Mouse (Mus musculus): ENCODE results near the gene Vegfb. TPM values are rescaled to one million over a fixed set of nuclear protein-coding genes. Genes with fewer than 3 reads are reported as not detected.

Gene Vegfb
- polyA plus RNA-seq, 1 experiment, result 83.0 TPM

DNA sequence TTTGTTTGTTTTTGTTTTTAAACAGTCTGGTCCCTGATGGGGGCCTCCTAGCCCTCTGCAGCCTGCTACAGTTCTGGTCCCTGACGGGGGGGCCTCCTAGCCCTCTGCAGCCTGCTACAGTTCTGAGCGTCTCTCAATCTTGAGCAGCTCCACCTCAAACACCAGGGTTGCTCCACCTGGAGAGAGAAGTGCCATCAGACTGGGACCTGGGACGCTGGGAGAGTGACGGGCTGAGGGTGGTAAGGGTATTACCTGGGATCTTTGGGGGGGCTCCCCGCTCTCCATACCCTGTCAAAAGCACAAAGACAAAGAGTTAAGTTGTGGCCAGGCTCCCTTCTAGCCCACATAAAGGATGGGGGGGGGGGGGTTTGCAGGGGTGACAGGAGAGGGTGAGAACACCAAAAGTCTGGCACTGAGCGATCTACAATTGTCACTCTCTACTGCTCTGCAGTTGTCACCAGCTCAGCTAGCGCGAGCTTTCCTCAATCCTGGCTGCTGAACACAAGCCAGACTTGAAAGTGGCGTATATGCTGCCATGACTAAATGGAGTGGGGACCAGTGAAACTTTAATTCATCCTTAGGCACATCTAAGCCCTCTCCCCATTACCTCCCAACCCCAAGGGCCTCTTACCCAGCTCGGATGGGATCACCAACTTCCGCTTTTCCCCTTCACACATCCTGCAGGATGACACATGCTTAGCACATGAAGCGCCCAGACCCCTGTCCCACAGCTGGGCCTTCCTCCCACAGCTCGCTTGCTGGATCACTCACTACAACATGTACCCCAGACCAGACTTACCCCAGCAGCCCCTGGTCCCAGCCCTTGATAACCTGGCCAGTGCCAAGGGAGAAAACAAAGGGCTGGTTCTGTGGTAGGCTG is 9.5 kb downstream of the Vegfb start:
- TF ChIP-seq CTCF (conservative IDR thresholded peaks at IDR 0.05; ENCODE audit: insufficient read depth, insufficient read length, low read depth, low read length), result no peak
- TF ChIP-seq POLR2A (IDR thresholded peaks at IDR 0.05; ENCODE audit: low read depth, low read length), result no peak
- H3K27me3 ChIP-seq (replicated peaks; ENCODE audit: control insufficient read depth, insufficient read depth, low read length), result no peaks in the 10 kb centered on the region
- 89% methylated on average over 13 of the region's 13 CpGs for WGBS
- DNase-seq, result no peak
- no peaks in the 10 kb centered on the region for H3K36me3 ChIP-seq (ENCODE audit: control insufficient read depth, insufficient read depth, low read length)
- H3K27ac ChIP-seq (ENCODE audit: insufficient read depth, low read depth, low read length), result no peak overlapping the region
- H3K4me1 ChIP-seq (ENCODE audit: control insufficient read depth, insufficient read depth, low read length), result peaks cover 18% of the 10 kb centered on the region; the same call in 1 of the 2 replicates
- no peak overlapping the region for H3K4me3 ChIP-seq (ENCODE audit: insufficient read depth, low read depth, low read length)

DNA sequence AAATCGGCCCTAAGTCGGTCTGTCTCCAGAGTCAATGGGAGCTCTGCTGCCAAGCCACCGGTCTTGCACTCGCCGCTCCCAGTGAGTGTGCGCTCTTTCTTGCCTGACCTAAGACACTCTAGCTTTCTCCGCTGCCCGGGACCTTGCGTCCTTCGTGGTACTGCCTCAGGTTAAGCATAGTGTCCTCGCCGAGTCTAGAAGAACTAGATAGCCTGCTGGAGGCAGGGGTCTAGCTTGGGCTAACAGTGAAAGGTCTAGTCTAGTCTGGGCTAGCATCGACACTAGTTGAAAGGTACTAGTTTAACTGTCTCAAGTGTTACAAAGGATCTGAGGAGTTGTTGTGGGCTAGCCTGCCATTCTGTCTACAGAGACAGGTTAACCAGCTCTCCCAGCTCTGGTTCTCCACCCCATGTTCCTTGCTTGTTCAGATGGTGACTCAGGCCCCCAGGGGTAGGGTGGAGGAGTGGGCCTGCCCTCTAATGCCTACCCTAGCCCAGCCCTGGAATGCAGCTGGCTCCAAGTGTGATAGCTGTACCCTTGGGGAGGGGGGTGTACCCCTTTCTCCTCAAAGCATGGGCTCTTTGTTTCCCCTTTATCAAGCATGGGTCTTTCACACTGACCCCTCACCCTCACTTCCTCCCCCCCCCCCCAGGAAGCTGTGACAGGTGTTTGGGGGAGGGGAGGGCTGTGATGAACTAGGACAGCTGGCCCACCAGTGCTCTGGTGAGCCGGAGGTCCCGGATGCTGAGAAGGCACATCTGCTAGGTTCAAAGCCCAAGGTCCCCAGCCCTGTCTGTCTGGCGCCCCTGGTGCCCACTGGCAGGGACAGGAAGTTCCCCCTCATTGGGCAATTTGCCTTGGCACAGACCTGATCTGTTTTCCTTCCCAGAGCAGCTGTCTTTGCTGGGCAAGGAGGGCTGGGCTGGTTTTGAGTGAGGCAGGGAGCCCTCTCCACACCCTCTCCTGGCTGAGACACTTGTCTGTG is 11.6 kb downstream of the Vegfb start, which contains the start of gene Plcb3:
Plcb3 (minus strand) TSS at position 934 of the 985 bp plus-strand sequence.
- Histone ChIP-seq H3K36me3 (ENCODE audit: control insufficient read depth, insufficient read depth, low read length) (no peaks in the 10 kb centered on the region), H3K4me3 (ENCODE audit: insufficient read depth, low read depth, low read length) (peak within 1 kb of the TSS; percentile 84), H3K4me1 (ENCODE audit: control insufficient read depth, insufficient read depth, low read length) (peaks cover 15% of the 10 kb centered on the region; the same call in 1 of the 2 replicates), H3K27ac (ENCODE audit: insufficient read depth, low read depth, low read length) (peak within 1 kb of the TSS; percentile 77), H3K27me3 (replicated peaks; ENCODE audit: control insufficient read depth, insufficient read depth, low read length) (no peaks in the 10 kb centered on the region)
- peak; percentile 54 for DNase-seq
- 1% methylated on average over 16 of the region's 16 CpGs for WGBS
- no peak for TF ChIP-seq POLR2A (IDR thresholded peaks at IDR 0.05; ENCODE audit: low read depth, low read length)
- TF ChIP-seq CTCF (conservative IDR thresholded peaks at IDR 0.05; ENCODE audit: insufficient read depth, insufficient read length, low read depth, low read length), result 0 out of 2 replicates have a peak, but pooled peaks have one; percentile 16

DNA sequence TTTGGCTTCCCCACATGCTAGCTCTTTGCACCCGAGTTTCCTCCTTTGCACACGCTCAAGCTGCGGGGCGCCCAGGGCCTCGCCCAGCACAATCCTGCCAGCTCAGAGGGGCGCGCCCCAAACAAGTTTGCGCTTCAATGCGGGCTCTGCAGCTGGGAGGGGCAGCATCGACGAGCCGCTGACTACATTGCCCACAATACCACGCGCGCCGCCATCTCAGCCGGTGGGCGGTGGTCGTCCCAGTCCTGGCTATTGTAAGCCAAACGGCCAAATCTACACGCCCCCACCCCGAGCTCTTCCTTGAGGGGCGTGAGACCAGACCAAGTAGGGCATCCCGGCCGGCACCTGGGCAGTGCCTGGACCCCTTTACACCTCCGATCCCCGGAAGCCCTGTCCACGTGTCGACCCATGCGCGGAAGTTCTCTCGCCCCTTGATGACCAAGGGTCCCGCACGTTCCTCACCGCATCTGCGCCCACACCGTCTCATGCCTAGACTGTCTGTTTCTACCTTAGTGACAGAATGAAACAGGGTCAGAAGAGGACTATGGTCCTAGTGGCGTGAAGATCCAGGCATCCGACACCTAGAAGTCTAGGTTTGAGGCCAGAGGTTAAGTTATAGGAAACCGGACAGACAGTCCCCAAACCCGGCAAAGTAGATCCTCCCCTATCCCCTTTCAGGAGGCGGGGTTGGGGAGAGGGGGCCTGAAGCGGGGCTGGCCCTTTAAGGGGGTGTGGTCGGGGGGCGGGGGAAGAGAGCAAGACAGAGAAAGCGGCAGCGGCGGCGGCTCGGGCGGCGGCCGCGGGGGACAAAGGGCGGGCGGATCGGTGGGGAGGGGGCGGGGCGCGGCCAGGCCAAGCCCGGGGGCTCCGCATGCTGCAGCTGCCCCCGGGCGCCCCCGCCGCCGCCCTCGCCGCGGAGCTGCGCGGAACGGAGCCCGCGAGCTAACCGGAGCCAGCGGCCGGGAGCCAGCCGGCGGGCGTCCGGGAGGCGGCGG is 12.9 kb downstream of the Vegfb start, which contains the start of gene Ppp1r14b:
Ppp1r14b (plus strand) TSS at position 758 of the 995 bp plus-strand sequence.
- H3K4me1 ChIP-seq (ENCODE audit: control insufficient read depth, insufficient read depth, low read length), result peaks cover 19% of the 10 kb centered on the region; the same call in 1 of the 2 replicates
- H3K4me3 ChIP-seq (ENCODE audit: insufficient read depth, low read depth, low read length), result peak within 1 kb of the TSS; percentile 84
- 1% methylated on average over 82 of the region's 84 CpGs for WGBS
- peak within 1 kb of the TSS; percentile 77 for H3K27ac ChIP-seq (ENCODE audit: insufficient read depth, low read depth, low read length)
- peak; percentile 80 for DNase-seq
- no peaks in the 10 kb centered on the region for H3K36me3 ChIP-seq (ENCODE audit: control insufficient read depth, insufficient read depth, low read length)
- H3K27me3 ChIP-seq (replicated peaks; ENCODE audit: control insufficient read depth, insufficient read depth, low read length), result no peaks in the 10 kb centered on the region
- TF ChIP-seq POLR2A (IDR thresholded peaks at IDR 0.05; ENCODE audit: low read depth, low read length) (no peak), CTCF (conservative IDR thresholded peaks at IDR 0.05; ENCODE audit: insufficient read depth, insufficient read length, low read depth, low read length) (no peak)

DNA sequence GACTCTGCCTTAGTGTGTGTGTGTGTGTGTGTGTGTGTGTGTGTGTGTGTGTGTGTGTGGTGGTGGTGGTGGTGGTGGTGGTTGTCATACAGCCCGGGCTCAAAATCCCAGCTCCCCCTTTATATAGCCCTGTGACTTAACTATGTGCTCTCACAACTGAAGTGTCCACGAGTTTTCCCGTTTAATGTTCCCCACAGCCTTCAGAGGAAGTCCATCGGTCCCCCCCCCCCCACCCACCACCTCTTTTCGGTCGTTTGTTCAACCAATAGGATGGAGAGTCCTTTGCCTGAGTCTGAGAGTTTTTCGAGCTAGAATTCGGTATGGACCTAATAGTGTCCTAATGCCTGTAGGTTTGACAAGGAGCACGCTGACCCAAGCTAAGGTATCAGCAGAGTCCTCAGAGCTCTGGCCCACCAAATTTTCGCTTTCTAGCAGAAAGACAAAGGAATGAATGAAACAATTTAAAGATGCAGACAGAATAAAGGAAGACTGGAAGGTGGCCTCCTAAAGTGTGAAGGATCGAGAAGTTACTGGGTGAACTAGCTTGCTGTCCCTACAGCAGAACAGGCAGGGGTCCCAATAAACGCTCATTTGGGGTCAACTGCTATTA is 13.8 kb downstream of the Vegfb start:
- Histone ChIP-seq H3K4me3 (ENCODE audit: insufficient read depth, low read depth, low read length) (no peak overlapping the region), H3K27ac (ENCODE audit: insufficient read depth, low read depth, low read length) (no peak overlapping the region), H3K27me3 (replicated peaks; ENCODE audit: control insufficient read depth, insufficient read depth, low read length) (no peaks in the 10 kb centered on the region), H3K36me3 (ENCODE audit: control insufficient read depth, insufficient read depth, low read length) (no peaks in the 10 kb centered on the region), H3K4me1 (ENCODE audit: control insufficient read depth, insufficient read depth, low read length) (peaks cover 16% of the 10 kb centered on the region; the same call in 1 of the 2 replicates)
- WGBS, result 38% methylated on average over 12 of the region's 12 CpGs
- no peak for DNase-seq
- TF ChIP-seq CTCF (conservative IDR thresholded peaks at IDR 0.05; ENCODE audit: insufficient read depth, insufficient read length, low read depth, low read length) (no peak), POLR2A (IDR thresholded peaks at IDR 0.05; ENCODE audit: low read depth, low read length) (no peak)

DNA sequence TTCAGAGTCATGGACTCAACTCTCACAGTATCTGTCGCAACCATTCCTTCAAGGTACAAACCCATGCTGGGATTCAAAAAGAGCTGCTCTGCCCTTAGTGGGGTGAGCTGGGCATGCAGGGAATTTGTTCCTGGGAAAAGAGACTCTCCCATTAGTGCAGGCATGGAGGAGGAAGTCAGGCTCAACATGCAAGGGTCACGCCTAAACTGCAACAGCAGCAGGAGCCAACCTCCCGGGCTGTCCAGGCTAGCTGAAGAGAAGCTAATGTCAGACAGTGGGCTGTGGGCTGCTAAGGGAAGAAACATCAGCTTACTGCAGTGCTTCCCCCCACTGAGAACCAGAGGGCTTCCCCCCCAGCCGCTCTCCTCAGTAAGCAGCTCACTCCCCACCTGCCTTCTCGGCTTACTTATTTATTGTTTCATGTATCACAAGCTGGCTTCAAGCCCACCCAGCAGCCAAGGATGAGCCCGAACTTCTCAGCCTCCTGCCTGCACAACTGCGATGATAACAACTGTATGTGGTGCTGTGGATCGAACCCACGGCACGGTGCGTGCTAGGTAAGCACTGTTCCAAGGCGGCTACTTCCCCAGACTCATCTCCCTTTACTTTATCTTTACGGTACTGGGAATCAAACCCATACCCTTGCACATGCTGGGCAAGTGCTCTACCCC is 15.1 kb downstream of the Vegfb start:
- DNase-seq, result no peak
- H3K27me3 ChIP-seq (replicated peaks; ENCODE audit: control insufficient read depth, insufficient read depth, low read length), result no peaks in the 10 kb centered on the region
- WGBS, result 84% methylated on average over 13 of the region's 13 CpGs
- H3K4me3 ChIP-seq (ENCODE audit: insufficient read depth, low read depth, low read length), result no peak overlapping the region
- no peaks in the 10 kb centered on the region for H3K36me3 ChIP-seq (ENCODE audit: control insufficient read depth, insufficient read depth, low read length)
- TF ChIP-seq CTCF (conservative IDR thresholded peaks at IDR 0.05; ENCODE audit: insufficient read depth, insufficient read length, low read depth, low read length), result no peak
- no peak for TF ChIP-seq POLR2A (IDR thresholded peaks at IDR 0.05; ENCODE audit: low read depth, low read length)
- no peak overlapping the region for H3K27ac ChIP-seq (ENCODE audit: insufficient read depth, low read depth, low read length)
- H3K4me1 ChIP-seq (ENCODE audit: control insufficient read depth, insufficient read depth, low read length), result peaks cover 16% of the 10 kb centered on the region; the same call in 1 of the 2 replicates
